Mouse (Mus musculus) frontal cortex, postnatal 36 days (tissue): ENCODE results near the gene Fcrl5.
"Not testable (repeated sequence)": the region's sequence is repeated elsewhere in the genome, so short reads cannot be mapped to it uniquely, and the experiment has no call there.

Experiments used
- DNase-seq, 2 experiments: peaks; one replicate each; pipeline ENCODE4 v3.0.0; 2022; ENCODE audit warnings: low spot score in 2 of 2

The Fcrl5 gene

GRCm38 (mm10) chr3:87435479-87435878, at the start of gene Fcrl5:
Gene Fcrl5 (plus strand): TSS chr3:87435773.
- no peak for DNase-seq

- no peak for DNase-seq
Observed at GRCm38 (mm10) chr3:87390935-87391334, 44.6 kb upstream of the Fcrl5 start.

- no peak for DNase-seq
Observed at GRCm38 (mm10) chr3:87398809-87399208, 36.8 kb upstream of the Fcrl5 start.

DNA sequence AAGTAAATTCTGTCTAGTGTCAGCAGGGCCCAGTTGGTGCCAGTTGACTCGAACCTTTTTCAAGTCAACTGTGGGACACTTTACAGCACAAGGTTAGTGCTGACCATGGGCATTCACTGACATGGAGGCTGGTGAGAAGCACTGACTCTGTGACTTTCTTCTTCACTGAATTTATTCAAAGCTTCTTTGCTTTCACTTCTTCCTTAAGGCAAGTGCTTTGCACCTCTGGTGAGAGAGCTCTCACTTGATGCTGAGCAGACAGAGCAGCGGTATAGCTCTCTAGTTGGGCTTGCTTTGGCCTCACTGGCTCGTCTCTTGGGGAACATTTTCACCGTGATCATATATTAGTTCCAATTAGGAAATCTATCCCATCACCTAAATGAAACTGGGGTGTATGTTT, 35.7 kb upstream of the Fcrl5 start:
- DNase-seq = no peak

DNA sequence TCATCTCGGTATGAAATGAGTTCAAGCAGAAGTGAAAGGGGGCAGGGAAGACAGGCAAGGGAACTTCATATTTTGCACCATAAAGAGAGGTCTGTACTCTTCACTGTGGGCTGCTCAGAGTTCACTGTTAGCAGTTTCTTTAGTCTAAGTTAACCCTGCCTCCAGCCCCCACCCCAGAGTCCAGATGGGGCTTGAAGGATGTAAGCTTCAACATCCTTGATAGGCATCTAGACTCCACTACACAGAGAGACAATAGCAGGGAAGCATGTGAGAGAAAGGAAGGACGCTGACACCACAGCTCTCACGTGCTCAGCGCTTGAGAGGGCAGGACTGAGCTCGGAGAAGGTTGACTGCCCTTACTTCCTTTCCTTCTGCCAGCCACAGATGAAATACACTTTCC, 34.3 kb upstream of the Fcrl5 start:
- no peak for DNase-seq

- DNase-seq = no peak
Observed at GRCm38 (mm10) chr3:87408171-87408570, 27.4 kb upstream of the Fcrl5 start.

DNA sequence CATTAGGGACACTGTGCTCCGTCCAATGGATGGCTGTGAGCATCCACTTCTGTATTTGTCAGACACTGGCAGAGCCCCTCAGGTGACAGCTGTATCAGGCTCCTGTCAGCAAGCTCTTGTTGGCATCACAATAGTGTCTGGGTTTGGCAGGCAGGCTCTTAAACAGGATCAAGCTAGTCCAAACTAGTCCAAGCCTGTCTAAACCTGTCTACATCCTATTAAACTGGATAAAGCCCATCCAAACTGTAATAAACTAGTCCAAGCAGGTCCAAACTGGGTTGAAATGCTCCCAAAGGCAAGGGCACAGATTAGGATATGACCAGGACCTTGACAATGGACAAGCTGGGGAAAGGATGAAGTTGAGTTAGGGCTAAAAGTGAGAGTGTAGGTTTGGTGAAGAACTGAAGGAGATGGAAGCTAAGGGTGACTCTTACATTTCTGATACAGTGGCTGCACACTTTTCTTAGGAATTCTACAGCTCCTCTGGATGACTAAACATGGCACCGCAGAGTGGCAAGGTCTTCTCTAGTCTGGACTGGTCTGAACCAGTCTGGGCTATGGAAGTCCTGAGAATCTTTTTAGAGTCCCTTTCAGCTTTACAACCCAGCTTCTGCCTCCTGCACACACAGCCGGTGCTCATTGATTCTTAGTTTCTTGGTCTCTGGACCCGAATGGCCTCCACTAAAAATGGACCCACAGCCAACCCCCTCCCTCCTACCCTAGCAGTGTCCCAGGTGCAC, 26.2 kb upstream of the Fcrl5 start:
- DNase-seq = no peak

DNA sequence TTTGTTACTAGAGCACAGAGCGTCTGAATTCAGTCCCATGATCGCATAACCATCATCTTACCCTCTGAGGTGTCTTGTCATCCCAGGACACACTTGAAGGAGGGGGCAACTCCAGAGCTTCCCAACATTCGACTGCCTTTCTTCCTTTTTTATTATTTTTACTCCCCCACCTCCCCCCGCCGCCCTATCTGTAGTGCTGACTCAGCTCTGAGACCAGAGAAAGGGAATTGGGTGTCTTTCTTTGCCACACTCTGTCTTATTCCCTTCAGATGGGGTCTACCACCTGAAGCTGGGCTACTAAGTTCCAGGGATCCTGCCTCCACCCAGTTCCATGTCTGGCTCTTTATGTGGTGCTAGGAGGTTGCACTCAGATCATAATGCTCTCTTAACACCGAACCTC, 25.0 kb upstream of the Fcrl5 start:
- no peak for DNase-seq

GRCm38 (mm10) chr3:87411150-87411549, 24.4 kb upstream of the Fcrl5 start:
- DNase-seq = peak; percentile 10 to 11

GRCm38 (mm10) chr3:87420645-87421044, 14.9 kb upstream of the Fcrl5 start:
- DNase-seq = no peak

GRCm38 (mm10) chr3:87422386-87422910, 13.1 kb upstream of the Fcrl5 start:
- DNase-seq = no peak

GRCm38 (mm10) chr3:87440586-87440985, 5.0 kb downstream of the Fcrl5 start:
- DNase-seq = peak; percentile 3 to 25

DNA sequence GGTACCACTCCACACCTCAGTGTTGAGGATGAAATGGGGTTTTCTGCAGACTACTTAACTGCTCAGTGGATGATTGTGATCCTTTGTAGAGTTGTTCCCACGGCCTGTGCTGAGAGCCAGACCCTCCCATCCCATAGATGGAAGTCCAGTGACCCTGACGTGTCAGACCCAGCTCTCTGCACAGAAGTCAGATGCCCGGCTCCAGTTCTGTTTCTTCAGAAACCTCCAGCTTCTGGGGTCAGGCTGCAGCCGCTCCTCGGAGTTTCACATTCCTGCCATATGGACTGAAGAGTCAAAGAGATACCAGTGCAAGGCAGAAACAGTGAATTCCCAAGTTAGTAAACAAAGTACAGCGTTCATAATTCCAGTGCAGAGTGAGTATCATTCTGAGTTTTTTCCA, 8.4 kb downstream of the Fcrl5 start:
- no peak for DNase-seq

DNA sequence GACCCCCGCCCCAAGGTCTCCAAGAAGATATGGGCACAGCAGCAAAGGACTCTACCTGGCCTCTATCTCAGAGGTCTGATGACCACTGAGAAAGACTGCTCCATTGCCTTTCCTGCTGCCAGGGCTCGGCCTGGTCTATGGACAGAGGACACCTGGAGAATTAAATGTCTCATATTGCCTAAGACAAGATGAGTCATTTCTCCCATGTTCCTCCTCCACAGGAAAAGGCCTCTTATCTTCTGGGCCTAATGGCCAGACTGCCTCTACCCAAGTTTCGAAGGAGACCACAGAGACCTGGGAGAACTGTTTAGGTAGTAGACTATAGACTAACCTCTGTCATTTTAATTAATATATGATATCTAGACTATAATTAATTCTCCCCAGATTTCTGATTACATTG, 29.9 kb downstream of the Fcrl5 start:
- no peak for DNase-seq

- DNase-seq = no peak
Observed at GRCm38 (mm10) chr3:87467011-87467410, 31.4 kb downstream of the Fcrl5 start.

DNA sequence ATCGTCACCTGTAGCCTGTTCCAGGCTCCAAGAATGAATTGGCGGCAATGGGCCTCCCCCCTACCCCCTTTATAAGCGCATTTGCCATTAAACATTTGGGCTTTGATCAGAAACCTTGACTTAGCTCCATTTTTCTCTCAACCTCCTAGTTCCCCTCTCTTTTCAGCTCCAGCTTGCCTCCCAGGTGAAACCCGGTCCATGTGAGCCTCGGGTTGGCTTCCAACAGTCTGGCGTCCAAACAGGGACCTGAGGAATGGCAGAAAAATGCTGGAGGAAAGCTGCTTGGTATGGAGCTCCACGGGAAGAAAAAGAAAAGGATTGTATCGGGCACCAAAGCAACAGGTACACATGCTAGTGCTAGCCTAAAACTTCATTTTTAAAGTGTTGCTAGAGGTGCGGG, 31.8 kb downstream of the Fcrl5 start:
- no peak for DNase-seq

- not testable (repeated sequence) for DNase-seq
Observed at GRCm38 (mm10) chr3:87477948-87478347, 42.4 kb downstream of the Fcrl5 start.

- not testable (repeated sequence) for DNase-seq
Observed at GRCm38 (mm10) chr3:87478596-87478995, 43.0 kb downstream of the Fcrl5 start.

DNA sequence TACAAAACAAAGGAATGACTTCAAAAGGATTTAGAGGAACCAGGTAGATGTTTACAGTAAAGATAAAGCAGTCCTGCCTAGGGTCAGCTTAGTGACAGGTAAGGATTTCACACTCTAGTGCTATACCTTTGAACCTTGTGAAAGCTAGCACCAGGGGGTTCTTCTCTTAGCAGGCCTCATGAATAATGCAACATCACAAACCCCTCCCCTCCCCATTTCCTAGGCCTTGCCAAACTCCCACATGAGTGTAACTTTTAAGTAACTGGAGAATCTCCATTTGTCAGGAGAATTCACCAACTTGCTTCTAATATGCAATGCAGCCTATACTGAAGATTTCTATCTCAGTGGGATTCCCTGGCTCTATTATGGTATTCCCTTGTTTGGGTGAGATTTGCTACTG, 43.7 kb downstream of the Fcrl5 start:
- not testable (repeated sequence) for DNase-seq

DNA sequence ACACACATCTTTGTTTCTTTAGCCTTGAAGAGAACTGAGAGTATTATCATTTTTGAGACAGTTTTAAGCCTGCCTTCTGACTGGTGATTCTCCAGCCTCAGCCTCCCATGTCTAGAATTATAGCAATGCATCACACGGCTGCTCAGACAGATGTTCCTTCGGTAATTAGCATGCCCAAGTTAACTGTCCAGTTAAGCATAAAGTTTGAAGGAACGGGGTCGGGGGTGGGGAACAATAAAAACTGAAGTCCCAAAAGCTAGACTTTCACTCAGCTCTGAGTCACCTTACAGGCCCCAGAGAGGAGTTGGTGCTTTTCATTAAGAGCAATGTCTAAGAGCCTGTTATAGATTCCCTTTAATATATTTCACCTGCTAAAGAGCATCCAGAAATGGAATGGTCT, 51.8 kb downstream of the Fcrl5 start:
- no peak for DNase-seq

DNA sequence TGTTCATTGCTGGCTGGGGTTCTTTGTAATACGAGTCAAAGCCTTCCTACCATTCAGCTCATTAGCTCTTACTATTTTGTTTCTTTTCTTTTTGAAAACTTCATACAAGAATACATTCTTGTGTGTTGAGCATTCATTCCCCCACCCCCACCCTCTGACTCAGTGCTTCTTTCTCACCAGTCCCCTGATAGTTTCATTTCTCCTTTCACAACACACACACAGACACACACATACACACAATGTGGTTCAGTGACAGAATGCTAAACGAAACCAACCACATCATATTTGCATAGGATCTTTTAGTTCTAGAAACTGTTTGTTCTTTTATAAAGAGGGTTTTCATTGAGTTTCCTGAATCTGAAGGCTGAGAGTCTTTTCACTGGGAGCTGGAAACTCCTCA, 52.3 kb downstream of the Fcrl5 start:
- no peak for DNase-seq

DNA sequence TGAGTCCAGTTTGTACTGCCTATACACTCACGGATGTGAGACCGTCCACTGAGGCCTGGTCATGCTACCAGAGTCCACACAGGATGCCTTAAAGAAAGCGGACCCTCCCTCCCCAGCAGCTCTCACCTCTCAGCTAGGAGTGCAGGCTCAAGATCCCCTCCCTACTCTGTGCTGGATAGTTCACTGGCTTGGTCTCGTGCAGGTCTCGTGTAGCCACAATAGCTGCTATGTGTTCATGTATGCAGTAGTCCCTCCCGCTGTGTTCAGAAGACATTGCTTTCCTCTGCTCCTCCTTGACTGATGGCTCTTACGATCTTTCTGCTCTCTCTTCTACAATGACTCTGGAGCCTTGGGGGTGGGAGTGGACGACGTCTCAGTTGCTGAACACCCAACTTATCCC, 62.7 kb downstream of the Fcrl5 start:
- no peak for DNase-seq

GRCm38 (mm10) chr3:87499072-87499471, 63.5 kb downstream of the Fcrl5 start:
- peak; percentile 66 to 88 for DNase-seq
